Mouse (Mus musculus) cerebellum, adult 2 months (tissue): ENCODE data around the gene Macf1.

Experiments used
- CTCF ChIP-seq: fragments of 200-500 bp; IDR thresholded peaks from 2 replicates; pipeline ENCODE4 v1.5.1; 2011; ENCODE audit warnings: low read depth, mild to moderate bottlenecking, control low read depth, low read length, moderate library complexity, borderline replicate concordance; ENCODE audit not compliant: insufficient read depth
- POLR2A ChIP-seq: fragments of 200-500 bp; IDR thresholded peaks from 2 replicates; pipeline ENCODE4 v1.6.1; 2011; ENCODE audit warnings: low read length, control low read depth, borderline replicate concordance; ENCODE audit not compliant: insufficient read depth

DNA sequence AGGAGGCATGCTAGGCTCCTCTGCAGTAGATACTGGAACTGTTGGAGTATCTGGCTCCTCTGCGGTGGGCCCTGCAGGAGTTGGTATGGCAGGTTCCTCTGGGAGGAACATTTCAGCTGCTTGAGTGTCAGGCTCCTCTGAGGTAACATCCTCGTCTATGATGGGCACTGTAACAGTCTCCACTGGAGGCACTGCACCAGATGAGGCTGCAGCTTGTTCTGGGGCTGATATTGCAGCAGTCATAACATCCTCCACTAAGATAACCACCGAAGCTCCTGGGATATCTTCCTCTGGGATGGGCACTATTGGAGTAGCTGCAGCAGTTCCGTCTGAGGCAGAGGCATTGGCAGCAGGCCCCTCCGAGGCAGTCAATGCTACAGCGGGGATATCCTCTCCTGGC lies 276.4 kb downstream of the Macf1 start:
- TF ChIP-seq CTCF (no peak), POLR2A (no peak)
